Mouse (Mus musculus) adrenal gland, postnatal 25 days (tissue): ENCODE measurements around the gene Mymx. TPM values are rescaled to one million over a fixed set of nuclear protein-coding genes. Genes with fewer than 3 reads are reported as not detected.

Experiments
- DNase-seq: peaks from one replicate; pipeline ENCODE4 v3.0.0; 2021; ENCODE audit warnings: mixed read lengths
- total RNA-seq: library from RNA; stranded (reverse); gene quantifications from 2 replicates; pipeline ENCODE4 v1.2.3, GENCODE M21; 2021

Gene Mymx
- total RNA-seq, 1 experiment from 2014 or later = not detected

GRCm38 (mm10) chr17:45551249-45551796 lies 50.6 kb downstream of the Mymx start:
- DNase-seq = no peak

Other genes with a start within 250 kb of the Mymx start
- 42.3 and 44.1 TPM in 2 replicates for gene Cdc5l, start 168.4 kb downstream of the Mymx start, total RNA-seq
- gene Spats1, start 126.7 kb downstream of the Mymx start, total RNA-seq = 0.24 TPM in 1 of 2 replicates, not detected in the other
- 17.1 and 19.6 TPM in 2 replicates for gene Aars2, start 95.3 kb downstream of the Mymx start, total RNA-seq
- not detected in 2 replicates for gene Tcte1, start 78.7 kb downstream of the Mymx start, total RNA-seq
- 0.15 and 0.19 TPM in 2 replicates for gene Tmem151b, start 52.4 kb downstream of the Mymx start, total RNA-seq
- 3.1 and 3.6 TPM in 2 replicates for gene Nfkbie, start 46.4 kb downstream of the Mymx start, total RNA-seq
- 59.6 and 74.2 TPM in 2 replicates for gene Slc35b2, start 38.2 kb downstream of the Mymx start, total RNA-seq
- gene Hsp90ab1, start 28.8 kb downstream of the Mymx start, total RNA-seq = 1,940 and 2,378 TPM in 2 replicates
- gene Slc29a1, start 2.5 kb downstream of the Mymx start, total RNA-seq = 151 and 173 TPM in 2 replicates
- gene Capn11, start 57.2 kb upstream of the Mymx start, total RNA-seq = 0.46 TPM in 1 of 2 replicates, not detected in the other
- gene Mrpl14, start 84.2 kb upstream of the Mymx start, total RNA-seq = 101 and 124 TPM in 2 replicates
- gene Tmem63b, start 84.8 kb upstream of the Mymx start, total RNA-seq = 51.6 TPM in 2 replicates
- not detected in 2 replicates for gene 1600014C23Rik, start 131.7 kb upstream of the Mymx start, total RNA-seq